Mouse (Mus musculus) CD4-positive helper T cell, adult 2 months (primary cell): ENCODE results near the gene Gtf2e1.

Experiments
- DNase-seq: peaks from one replicate; pipeline ENCODE4 v3.0.0-alpha.2; 2012; ENCODE audit warnings: low read depth, missing footprints, low spot score

The Gtf2e1 gene

GRCm38 (mm10) chr16:37546312-37546711 lies 6.7 kb upstream of the Gtf2e1 start:
- no peak for DNase-seq

GRCm38 (mm10) chr16:37540776-37541175 lies 1.2 kb upstream of the Gtf2e1 start:
- DNase-seq = no peak

- DNase-seq = no peak
Observed at GRCm38 (mm10) chr16:37539240-37539610, 364 bp downstream of the Gtf2e1 start.

GRCm38 (mm10) chr16:37533369-37534068 lies 6.1 kb downstream of the Gtf2e1 start:
- no peak for DNase-seq

- DNase-seq = no peak
Observed at GRCm38 (mm10) chr16:37532046-37532445, 7.5 kb downstream of the Gtf2e1 start.

GRCm38 (mm10) chr16:37530170-37530569 lies 9.4 kb downstream of the Gtf2e1 start:
- DNase-seq = no peak

- DNase-seq = no peak
Observed at GRCm38 (mm10) chr16:37526688-37527223, 12.8 kb downstream of the Gtf2e1 start.

GRCm38 (mm10) chr16:37525121-37525520 lies 14.5 kb downstream of the Gtf2e1 start:
- no peak for DNase-seq

- DNase-seq = no peak
Observed at GRCm38 (mm10) chr16:37522100-37522697, 17.4 kb downstream of the Gtf2e1 start.

- DNase-seq = no peak
Observed at GRCm38 (mm10) chr16:37520190-37521040, 19.2 kb downstream of the Gtf2e1 start.

- DNase-seq = no peak
Observed at GRCm38 (mm10) chr16:37519721-37520120, 19.9 kb downstream of the Gtf2e1 start.

- no peak for DNase-seq
Observed at GRCm38 (mm10) chr16:37518662-37519061, 20.9 kb downstream of the Gtf2e1 start.

GRCm38 (mm10) chr16:37517596-37518211 lies 21.9 kb downstream of the Gtf2e1 start:
- DNase-seq = no peak

- no peak for DNase-seq
Observed at GRCm38 (mm10) chr16:37516376-37516993, 23.1 kb downstream of the Gtf2e1 start.

- DNase-seq = no peak
Observed at GRCm38 (mm10) chr16:37514644-37515043, 24.9 kb downstream of the Gtf2e1 start.

GRCm38 (mm10) chr16:37511489-37511888 lies 28.1 kb downstream of the Gtf2e1 start:
- no peak for DNase-seq

- DNase-seq = no peak
Observed at GRCm38 (mm10) chr16:37506751-37507150, 32.8 kb downstream of the Gtf2e1 start.

- DNase-seq = no peak
Observed at GRCm38 (mm10) chr16:37504517-37504916, 35.1 kb downstream of the Gtf2e1 start.

GRCm38 (mm10) chr16:37498581-37498980 lies 41.0 kb downstream of the Gtf2e1 start:
- DNase-seq = no peak

GRCm38 (mm10) chr16:37495017-37495416 lies 44.6 kb downstream of the Gtf2e1 start:
- no peak for DNase-seq
